Mouse (Mus musculus) Patski (cell line): ENCODE results near the gene Ndufa9. TPM values are rescaled to one million over a fixed set of nuclear protein-coding genes. Genes with fewer than 3 reads are reported as not detected.

Experiments
- ATAC-seq: fragments of 100-300 bp; one replicate; pipeline ENCODE4 v1.8.0; 2021
- CTCF ChIA-PET: fragments of 350-600 bp; sonication (Branson Sonifier 250); formaldehyde crosslinking; loops from one replicate; lab custom pipeline; 2022; ENCODE audit warnings: inconsistent platforms; lab: Charles Lee
- POLR2A ChIA-PET: fragments of 350-600 bp; sonication (Branson Sonifier 250); formaldehyde crosslinking; loops from one replicate; lab custom pipeline; 2022; ENCODE audit warnings: antibody characterized with exemption, inconsistent platforms; lab: Charles Lee
- DNase-seq: peaks from one replicate; pipeline ENCODE4 v3.0.0-alpha.2; 2011; ENCODE audit warnings: low read depth, low spot score
- H3K27me3 ChIP-seq: fragments of 371-371 bp; one replicate; pipeline ENCODE4 v1.5.1; 2021
- CTCF ChIP-seq: fragments of 100-300 bp; IDR thresholded peaks from one replicate; pipeline ENCODE4 v1.5.1; 2021
- in situ Hi-C: fragments of 300-500 bp; cut with MboI; formaldehyde crosslinking; loops from 3 replicates; pipeline ENCODE4 v1.11.1; 2018; ENCODE audit warnings: low pct_unique_long_range_greater_than_20kb, mixed read lengths
- polyA plus RNA-seq: library from polyadenylated mRNA; unstranded; gene quantifications from one replicate; pipeline ENCODE4 v1.2.3, GENCODE M21; 2021

Gene Ndufa9
- polyA plus RNA-seq, 1 experiment from 2014 or later = 183 TPM

- POLR2A ChIA-PET = no interaction called here
- in situ Hi-C loops = loop anchor here (10.0 kb wide), 1 partner anchor 278 kb away; no protein-coding TSS in a partner anchor
Observed at GRCm38 (mm10) chr6:126806783-126807182, 42.2 kb downstream of the Ndufa9 start.

GRCm38 (mm10) chr6:126802946-126803345 lies 46.0 kb downstream of the Ndufa9 start:
- in situ Hi-C loops = loop anchor here (10.0 kb wide), 1 partner anchor 282 kb away; no protein-coding TSS in a partner anchor
- no peak for TF ChIP-seq CTCF
- peaks cover 4% of the 10 kb centered on the region for H3K27me3 ChIP-seq
- CTCF ChIA-PET = interaction anchor here (0.9 kb wide), 1 partner anchor 14 kb away, joined by 3 read pairs; no protein-coding TSS in a partner anchor
- ATAC-seq = no peak
- DNase-seq = no peak
- POLR2A ChIA-PET = no interaction called here

More at GRCm38 (mm10) chr6:126806783-126807182, 42.2 kb downstream of the Ndufa9 start:
- H3K27me3 ChIP-seq = peaks cover 4% of the 10 kb centered on the region
- TF ChIP-seq CTCF = peak; percentile 72
- DNase-seq (no peak), ATAC-seq (no peak)
- CTCF ChIA-PET = interaction anchor here (0.7 to 1.6 kb wide), 2 partner anchors 9 to 25 kb away, joined by 3 to 4 read pairs; no protein-coding TSS in a partner anchor

GRCm38 (mm10) chr6:126794751-126795150 lies 54.2 kb downstream of the Ndufa9 start:
- DNase-seq (no peak), ATAC-seq (no peak)
- ChIA-PET POLR2A (no interaction called here), CTCF (interaction anchor here (1.8 kb wide), 1 partner anchor 13 kb away, joined by 4 read pairs; no protein-coding TSS in a partner anchor)
- peaks cover 7% of the 10 kb centered on the region for H3K27me3 ChIP-seq
- in situ Hi-C loops = no loop called here
- no peak for TF ChIP-seq CTCF

- TF ChIP-seq CTCF = no peak
- in situ Hi-C loops = no loop called here
- ChIA-PET POLR2A (no interaction called here), CTCF (interaction anchor here (1.8 kb wide), 1 partner anchor 14 kb away, joined by 4 read pairs; no protein-coding TSS in a partner anchor)
- peaks cover 7% of the 10 kb centered on the region for H3K27me3 ChIP-seq
- no peak for ATAC-seq
- DNase-seq = no peak
Observed at GRCm38 (mm10) chr6:126793689-126794088, 55.2 kb downstream of the Ndufa9 start.

GRCm38 (mm10) chr6:126791964-126792363 lies 57.0 kb downstream of the Ndufa9 start:
- DNase-seq (no peak), ATAC-seq (no peak)
- H3K27me3 ChIP-seq = peaks cover 15% of the 10 kb centered on the region
- ChIA-PET CTCF (no interaction called here), POLR2A (interaction anchor here (0.7 kb wide), 1 partner anchor 147 kb away, joined by 4 read pairs; the partner anchor contains the start of gene Rad51ap1)
- in situ Hi-C loops = no loop called here
- TF ChIP-seq CTCF = peak; percentile 48

DNA sequence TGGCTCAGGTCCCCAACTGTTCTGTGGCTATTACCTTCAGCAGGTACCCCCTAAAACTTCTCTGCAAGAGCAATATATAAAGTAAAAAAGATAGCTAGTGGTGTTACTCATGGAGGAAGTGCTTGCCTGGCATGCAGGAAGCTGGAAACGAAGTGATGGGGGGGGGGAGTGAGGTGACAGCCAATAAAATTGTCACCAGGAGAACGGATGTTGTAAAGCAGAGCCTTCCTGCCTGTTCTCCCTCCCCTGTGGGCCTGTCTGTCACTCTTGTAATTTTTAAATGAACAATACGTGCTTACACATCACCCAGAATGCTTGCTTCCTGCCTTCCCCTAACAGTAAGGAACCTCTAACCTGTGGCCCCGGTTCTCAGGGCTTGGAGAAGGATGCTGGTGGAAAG lies 57.4 kb downstream of the Ndufa9 start:
- CTCF ChIA-PET = interaction anchor here (0.6 kb wide), 1 partner anchor 974 kb away, joined by 3 read pairs; no protein-coding TSS in a partner anchor
- no peak for DNase-seq
- TF ChIP-seq CTCF = no peak
- POLR2A ChIA-PET = no interaction called here
- in situ Hi-C loops = no loop called here
- no peak for ATAC-seq
- peaks cover 15% of the 10 kb centered on the region for H3K27me3 ChIP-seq

GRCm38 (mm10) chr6:126788863-126789262 lies 60.1 kb downstream of the Ndufa9 start:
- DNase-seq (no peak), ATAC-seq (no peak)
- in situ Hi-C loops = no loop called here
- TF ChIP-seq CTCF = no peak
- CTCF ChIA-PET = no interaction called here
- POLR2A ChIA-PET = no interaction called here
- H3K27me3 ChIP-seq = peaks cover 22% of the 10 kb centered on the region

DNA sequence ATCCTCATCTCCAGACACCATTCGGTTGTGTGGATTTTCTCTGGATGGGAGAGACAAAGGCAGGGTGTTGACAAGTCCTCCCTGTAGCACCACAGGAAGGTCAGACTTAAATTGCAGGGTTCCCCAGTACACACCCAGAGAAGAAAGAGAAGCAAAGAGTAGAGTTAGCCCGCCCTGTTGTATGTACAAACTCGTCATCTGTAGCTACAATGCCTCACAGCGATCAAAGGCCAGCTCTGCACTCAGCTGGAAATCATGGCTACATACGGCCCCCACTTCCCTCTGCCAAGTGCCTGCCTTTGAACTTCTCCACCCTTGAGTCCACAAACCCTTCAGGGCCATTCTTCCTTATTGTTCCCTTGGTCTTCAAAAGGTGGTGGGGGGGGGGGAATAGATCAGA lies 64.7 kb downstream of the Ndufa9 start:
- in situ Hi-C loops = no loop called here

DNA sequence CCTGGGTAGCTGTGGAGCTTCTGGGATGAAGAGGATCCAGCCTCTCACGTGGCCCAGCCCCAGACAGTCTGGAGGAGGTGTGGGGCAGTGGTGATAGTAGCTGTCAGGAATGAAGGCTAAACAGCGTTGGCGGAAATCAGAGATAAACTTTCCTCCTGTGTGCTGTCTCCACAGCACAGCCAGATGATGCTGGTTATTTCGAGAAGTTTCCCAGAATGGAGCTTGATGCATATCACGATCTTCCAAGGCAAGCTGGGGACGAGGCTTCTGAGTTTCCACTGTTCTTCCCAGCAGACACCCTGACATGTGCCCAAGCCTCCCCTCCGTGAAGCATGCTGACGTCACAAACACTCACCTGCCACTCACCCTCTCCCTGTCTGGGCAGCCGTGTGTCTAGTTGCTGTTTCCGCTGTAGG lies 65.3 kb downstream of the Ndufa9 start:
- peaks cover 39% of the 10 kb centered on the region for H3K27me3 ChIP-seq
- ATAC-seq (no peak), DNase-seq (no peak)
- POLR2A ChIA-PET = no interaction called here
- no peak for TF ChIP-seq CTCF
- CTCF ChIA-PET = no interaction called here
- in situ Hi-C loops = no loop called here

More for the DNA sequence above, 64.7 kb downstream of the Ndufa9 start:
- no peak for TF ChIP-seq CTCF
- DNase-seq = no peak
- no peak for ATAC-seq
- peaks cover 34% of the 10 kb centered on the region for H3K27me3 ChIP-seq
- ChIA-PET CTCF (no interaction called here), POLR2A (no interaction called here)

DNA sequence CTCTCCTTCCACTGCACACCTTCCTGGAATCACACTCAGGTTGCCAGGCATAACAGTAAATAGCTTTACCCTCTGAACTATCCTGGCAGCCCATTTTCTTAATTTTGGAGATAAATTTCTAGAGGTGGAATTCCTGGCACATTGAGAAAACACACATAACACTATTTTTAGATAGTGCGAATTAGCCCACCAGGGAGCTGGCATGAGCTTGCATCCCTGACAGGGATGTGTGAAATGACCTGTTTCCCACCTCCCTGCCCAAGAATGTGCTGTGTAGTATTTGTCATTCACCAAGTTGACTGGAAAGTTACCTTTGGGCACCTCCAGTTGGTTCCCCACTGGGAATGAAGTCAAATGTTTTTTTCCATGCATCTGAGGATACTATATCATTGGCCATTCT lies 65.9 kb downstream of the Ndufa9 start:
- ChIA-PET POLR2A (interaction anchor here (0.6 kb wide), 1 partner anchor 634 kb away, joined by 3 read pairs; no protein-coding TSS in a partner anchor), CTCF (no interaction called here)
- in situ Hi-C loops = no loop called here
- no peak for ATAC-seq
- H3K27me3 ChIP-seq = peaks cover 38% of the 10 kb centered on the region
- DNase-seq = no peak
- TF ChIP-seq CTCF = no peak

DNA sequence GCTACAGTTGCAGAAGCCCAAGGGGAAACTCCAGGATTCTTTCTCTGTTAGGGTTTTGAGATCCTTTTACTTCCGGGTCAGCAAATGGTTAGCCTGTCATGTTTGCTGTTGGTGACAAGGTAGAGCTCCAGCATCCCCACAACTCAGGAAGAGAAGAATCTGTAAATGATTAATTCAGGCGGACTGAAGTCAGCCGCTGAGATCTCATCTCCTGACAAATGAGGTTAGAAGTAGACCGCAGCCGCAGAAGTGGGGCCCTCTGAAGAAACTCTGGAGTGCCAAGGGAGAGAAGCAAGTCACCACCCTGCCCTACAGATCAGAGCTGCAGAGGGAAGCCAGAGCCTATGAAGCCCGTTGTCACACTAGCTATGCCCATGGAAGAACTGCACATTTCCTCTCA lies 71.0 kb downstream of the Ndufa9 start:
- ChIA-PET CTCF (no interaction called here), POLR2A (no interaction called here)
- peaks cover 31% of the 10 kb centered on the region for H3K27me3 ChIP-seq
- no peak for ATAC-seq
- in situ Hi-C loops = no loop called here
- no peak for TF ChIP-seq CTCF
- DNase-seq = no peak
